Mouse (Mus musculus): Measurements from ENCODE around the gene Zkscan5.
"Not testable (repeated sequence)": the region's sequence is repeated elsewhere in the genome, so short reads cannot be mapped to it uniquely, and the experiment has no call there.

Gene Zkscan5

GRCm38 (mm10) chr5:145213505-145213904 is 9.1 kb downstream of the Zkscan5 start:
- no peak for DNase-seq (ENCODE audit: inconsistent ontology term)

DNA sequence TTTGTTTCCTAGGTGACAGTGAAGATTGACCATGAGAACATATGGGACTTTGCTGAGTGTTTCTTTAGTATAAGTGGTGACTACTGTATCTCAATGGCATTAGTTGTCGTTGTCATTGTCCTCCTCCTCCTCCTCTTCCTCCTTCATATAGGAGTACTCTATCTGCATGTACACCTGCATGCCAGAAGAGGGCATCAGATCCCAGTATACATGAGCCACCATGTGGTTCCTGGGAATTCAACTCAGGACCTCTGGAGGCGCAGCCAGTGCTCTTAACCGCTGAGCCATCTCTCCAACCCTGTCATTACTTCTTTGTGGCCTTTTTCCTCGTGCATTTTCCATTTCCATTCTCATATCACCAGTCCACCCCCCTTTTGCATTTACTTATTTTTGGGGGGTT is 10.3 kb downstream of the Zkscan5 start:
- DNase-seq (ENCODE audit: inconsistent ontology term) = no peak

DNA sequence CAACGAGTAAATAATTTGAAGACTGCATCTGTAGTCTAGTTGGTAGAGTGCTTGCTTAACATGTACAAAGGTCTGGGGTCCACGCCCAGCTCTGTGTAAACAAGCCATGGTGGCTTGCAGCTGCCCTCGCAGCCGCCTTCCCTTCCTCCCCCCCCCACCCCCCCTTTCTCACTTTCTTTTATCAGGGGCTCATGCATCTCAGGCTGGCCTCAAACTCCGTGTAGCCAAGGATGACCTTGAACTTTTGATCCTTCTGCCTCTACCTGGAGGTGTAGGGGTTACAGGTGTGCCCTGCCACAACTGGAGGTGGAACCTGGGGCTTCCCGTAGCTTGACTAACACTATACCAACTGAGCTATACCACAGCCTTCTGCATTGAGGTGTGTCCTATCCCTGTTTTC is 13.4 kb downstream of the Zkscan5 start:
- DNase-seq (ENCODE audit: inconsistent ontology term) = no peak

DNA sequence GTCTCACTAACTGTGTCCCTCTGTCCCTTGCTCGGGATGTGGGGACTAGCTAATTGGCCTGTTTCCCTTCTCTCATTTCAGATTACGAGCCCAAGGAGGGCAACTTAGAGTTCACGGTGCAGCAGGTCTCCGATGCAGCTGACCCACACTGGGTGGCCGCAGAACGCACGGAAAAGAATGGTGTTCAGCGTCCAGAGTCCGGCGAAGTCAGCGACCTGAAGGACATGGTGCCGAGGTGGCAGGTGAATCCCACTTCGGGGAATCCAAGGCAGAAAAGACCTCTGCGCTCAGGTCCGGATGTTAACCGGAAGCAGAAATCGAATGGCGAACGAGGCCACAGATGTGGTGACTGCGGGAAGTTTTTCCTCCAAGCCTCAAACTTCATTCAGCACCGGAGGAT is 13.8 kb downstream of the Zkscan5 start:
- no peak for DNase-seq (ENCODE audit: inconsistent ontology term)

DNA sequence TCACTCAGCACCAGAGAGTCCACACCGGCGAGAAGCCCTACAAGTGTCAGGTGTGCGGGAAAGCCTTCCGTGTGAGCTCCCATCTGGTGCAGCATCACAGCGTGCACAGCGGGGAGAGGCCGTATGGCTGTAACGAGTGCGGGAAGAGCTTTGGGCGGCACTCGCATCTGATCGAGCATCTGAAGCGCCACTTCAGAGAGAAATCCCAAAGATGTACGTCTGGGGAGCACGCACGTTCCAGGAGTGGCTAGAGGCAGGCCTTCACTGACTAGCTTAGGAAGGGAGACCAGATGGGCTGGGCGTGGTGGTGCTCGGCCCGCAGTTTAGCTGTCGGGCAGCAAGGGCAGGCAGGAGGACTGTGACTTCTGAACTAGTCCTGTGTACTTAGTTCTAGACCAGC is 14.3 kb downstream of the Zkscan5 start:
- no peak for DNase-seq (ENCODE audit: inconsistent ontology term)

DNA sequence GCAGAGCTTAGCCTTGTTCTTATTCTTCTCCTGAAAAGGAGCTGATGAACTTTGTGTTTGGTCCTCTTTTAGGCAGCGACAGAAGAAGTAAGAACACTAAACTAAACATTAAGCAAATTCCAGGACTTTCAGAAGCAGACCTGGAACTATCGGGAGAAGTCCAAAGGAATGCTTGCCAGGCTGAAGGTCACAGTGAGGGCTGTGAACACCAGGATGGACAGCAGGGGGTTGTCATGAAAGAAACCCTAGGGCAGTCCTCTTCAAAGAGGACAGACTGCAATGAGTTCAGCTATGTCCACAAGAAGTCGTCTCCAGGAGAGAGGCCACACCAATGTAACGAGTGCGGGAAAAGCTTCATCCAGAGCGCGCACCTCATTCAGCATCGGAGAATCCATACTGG is 15.6 kb downstream of the Zkscan5 start:
- DNase-seq (ENCODE audit: inconsistent ontology term) = no peak

- DNase-seq (ENCODE audit: inconsistent ontology term) = peak; percentile 46
Observed at GRCm38 (mm10) chr5:145222840-145223239, 18.5 kb downstream of the Zkscan5 start.

GRCm38 (mm10) chr5:145223395-145223794 is 19.0 kb downstream of the Zkscan5 start:
- DNase-seq (ENCODE audit: inconsistent ontology term) = no peak

DNA sequence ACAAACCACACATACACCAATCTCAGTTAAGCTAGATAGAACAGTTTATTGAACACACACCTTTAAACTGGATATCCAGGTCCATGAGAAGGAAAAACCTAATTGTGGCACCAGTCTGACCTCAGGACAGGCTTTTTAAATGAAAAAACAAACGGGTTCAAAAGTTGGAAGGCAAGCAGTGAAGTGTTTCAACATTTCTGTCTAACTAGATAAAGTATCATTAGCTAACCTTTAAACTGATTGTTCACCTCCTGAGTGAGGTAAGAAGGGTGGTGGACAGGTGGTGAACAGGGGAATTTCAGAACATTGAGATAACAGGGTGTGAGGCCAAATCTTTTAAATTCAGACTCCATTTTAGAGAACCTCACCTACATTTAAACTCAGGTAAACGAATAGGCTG is 22.1 kb downstream of the Zkscan5 start:
- no peak for DNase-seq (ENCODE audit: inconsistent ontology term)

DNA sequence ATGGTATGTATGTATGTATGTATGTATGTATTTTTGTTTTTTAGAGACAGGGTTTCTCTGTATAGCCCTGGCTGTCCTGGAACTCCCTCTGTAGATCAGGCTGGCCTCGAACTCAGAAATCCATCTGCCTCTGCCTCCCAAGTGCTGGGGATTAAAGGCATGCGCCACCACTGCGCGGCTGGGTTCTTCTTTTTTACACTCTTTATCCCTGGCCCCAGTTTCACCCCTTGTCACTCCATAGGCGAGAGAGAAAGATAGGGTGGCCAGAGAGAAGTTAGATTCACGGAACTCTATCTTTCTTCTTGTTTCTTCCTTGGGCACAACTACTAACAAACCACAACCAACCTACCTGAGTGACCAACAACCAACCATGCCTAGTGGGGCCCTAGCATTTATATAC is 24.9 kb downstream of the Zkscan5 start:
- not testable (repeated sequence) for DNase-seq (ENCODE audit: inconsistent ontology term)

- DNase-seq (ENCODE audit: inconsistent ontology term) = no peak
Observed at GRCm38 (mm10) chr5:145230641-145231040, 26.3 kb downstream of the Zkscan5 start.

DNA sequence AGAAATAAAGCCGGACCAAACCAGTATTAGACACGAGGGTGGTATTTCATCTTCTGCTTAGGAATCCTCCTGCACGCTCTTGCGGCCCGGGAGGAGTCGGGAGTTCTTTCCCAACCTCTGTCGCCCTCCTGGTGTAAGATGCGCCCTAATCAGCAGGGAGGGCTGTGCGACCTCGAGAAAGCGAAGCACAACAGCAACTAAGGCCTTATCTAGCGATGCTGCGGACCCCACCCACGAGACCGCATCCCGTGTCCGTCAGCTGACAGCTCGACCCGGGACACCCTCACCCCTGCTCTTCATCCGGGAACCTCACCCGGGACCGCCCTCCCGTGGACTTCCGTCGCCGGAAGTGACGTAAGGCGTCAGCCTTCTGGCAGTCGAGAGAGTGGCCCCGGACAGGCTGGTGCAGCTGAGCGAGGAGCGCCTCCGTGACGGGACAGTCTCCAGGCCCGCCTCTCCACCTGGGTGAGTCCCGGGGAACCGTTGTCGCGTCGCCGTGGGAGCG is 27.1 kb downstream of the Zkscan5 start, which contains the start of gene Zfp655:
TSS of gene Zfp655 (plus strand) at position 349 of the 505 bp plus-strand sequence.
- DNase-seq (ENCODE audit: inconsistent ontology term) = peak; percentile 99

- peak; percentile 56 for DNase-seq (ENCODE audit: inconsistent ontology term)
Observed at GRCm38 (mm10) chr5:145231893-145232411, 27.6 kb downstream of the Zkscan5 start.

- DNase-seq (ENCODE audit: inconsistent ontology term) = no peak
Observed at GRCm38 (mm10) chr5:145234636-145235035, 30.3 kb downstream of the Zkscan5 start.

DNA sequence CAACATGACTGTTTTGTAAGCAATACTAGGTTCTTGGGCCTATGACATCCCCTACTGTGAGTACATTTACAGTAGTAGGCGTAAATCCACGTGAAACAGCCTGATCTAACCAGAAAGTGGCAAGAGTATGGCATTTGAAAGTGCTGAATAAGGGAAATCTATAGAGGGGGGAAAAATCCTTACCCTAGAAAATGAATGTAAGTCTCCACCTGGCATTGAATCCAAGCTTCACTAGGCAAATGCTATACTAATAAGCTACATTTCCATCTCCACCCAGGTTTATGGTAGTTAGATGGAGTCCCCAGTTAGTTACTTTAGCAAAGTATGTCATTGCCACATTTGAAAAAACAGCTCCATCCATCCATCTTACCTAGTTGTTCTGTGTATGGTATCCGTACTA is 45.2 kb downstream of the Zkscan5 start:
- DNase-seq (ENCODE audit: inconsistent ontology term) = no peak
